Mouse (Mus musculus) midbrain, embryonic 14.5 days (tissue): ENCODE data around the gene Stox2. TPM values are rescaled to one million over a fixed set of nuclear protein-coding genes. Genes with fewer than 3 reads are reported as not detected.

Experiments
- ATAC-seq: fragments of 200-750 bp; cut with Nextera tagmentation; 2 replicates; pipeline ENCODE4 v1.8.0; 2017; ENCODE audit warnings: moderate number of reproducible peaks, moderate library complexity; ENCODE audit not compliant: low FRiP score, low TSS enrichment
- DNase-seq: peaks from one replicate; pipeline ENCODE4 v3.0.0-alpha.2; 2015
- H3K27ac ChIP-seq: fragments of 300-500 bp; sonication (generic); replicated peaks from 2 replicates; pipeline ENCODE4 v1.5.1; 2014; ENCODE audit warnings: mild to moderate bottlenecking, low read depth, low read length, moderate library complexity
- H3K27me3 ChIP-seq: fragments of 300-500 bp; sonication (generic); 2 replicates; pipeline ENCODE4 v1.6.1; 2014; ENCODE audit warnings: low read length, control low read depth, mixed read lengths; ENCODE audit not compliant: control insufficient read depth, insufficient read depth
- H3K36me3 ChIP-seq: fragments of 300-500 bp; sonication (generic); 2 replicates; pipeline ENCODE4 v1.6.1; 2014; ENCODE audit warnings: low read length, control low read depth; ENCODE audit not compliant: control insufficient read depth, insufficient read depth
- H3K4me1 ChIP-seq: fragments of 300-500 bp; sonication (generic); 2 replicates; pipeline ENCODE4 v1.6.1; 2014; ENCODE audit warnings: mild to moderate bottlenecking, antibody characterized with exemption, low read length, control low read depth; ENCODE audit not compliant: control insufficient read depth, insufficient read depth
- H3K4me2 ChIP-seq: fragments of 300-500 bp; sonication (generic); 2 replicates; pipeline ENCODE4 v1.6.1; 2014; ENCODE audit warnings: mild to moderate bottlenecking, low read length, moderate library complexity
- H3K4me3 ChIP-seq: fragments of 300-500 bp; sonication (generic); replicated peaks from 2 replicates; pipeline ENCODE4 v1.5.1; 2014; ENCODE audit warnings: low read depth, low read length
- H3K9ac ChIP-seq: fragments of 300-500 bp; sonication (generic); replicated peaks from 2 replicates; pipeline ENCODE4 v1.6.1; 2014; ENCODE audit warnings: mild to moderate bottlenecking, low read length, moderate library complexity
- H3K9me3 ChIP-seq: fragments of 300-500 bp; sonication (generic); 2 replicates; pipeline ENCODE4 v1.6.1; 2016; ENCODE audit warnings: low read length, control low read depth, mixed read lengths; ENCODE audit not compliant: control insufficient read depth
- WGBS: fragments of 180-500 bp; shearing (Covaris S2); extraction: QIAGEN DNeasy Blood & Tissue Kit; methylation state at CpG from one replicate; pipeline ENCODE4 v1.1.7; 2014; 5-methylcytosine and 5-hydroxymethylcytosine counted together
- polyA plus RNA-seq: library from polyadenylated mRNA; unstranded; fragments of >200 nt; fragmentation: Nextera tagmentation; extraction: Ambion mirVana; gene quantifications from 2 replicates; pipeline ENCODE4 v1.2.1, GENCODE M21; 2014

Gene Stox2
- polyA plus RNA-seq, 1 experiment from 2014 or later, result 53.9 TPM

GRCm38 (mm10) chr8:47230057-47230456 lies 216.1 kb downstream of the Stox2 start:
- no peaks in the 10 kb centered on the region for H3K27me3 ChIP-seq
- H3K4me2 ChIP-seq, result no peak overlapping the region
- no peaks in the 10 kb centered on the region for H3K9me3 ChIP-seq
- no peak overlapping the region for H3K27ac ChIP-seq
- no peaks in the 10 kb centered on the region for H3K36me3 ChIP-seq
- peaks cover 5% of the 10 kb centered on the region; the same call in 1 of the 2 replicates for H3K4me1 ChIP-seq
- no peak overlapping the region for H3K9ac ChIP-seq
- ATAC-seq (no peak), DNase-seq (no peak)
- WGBS, result 95% methylated on average over 5 of the region's 5 CpGs
- H3K4me3 ChIP-seq, result no peak overlapping the region

DNA sequence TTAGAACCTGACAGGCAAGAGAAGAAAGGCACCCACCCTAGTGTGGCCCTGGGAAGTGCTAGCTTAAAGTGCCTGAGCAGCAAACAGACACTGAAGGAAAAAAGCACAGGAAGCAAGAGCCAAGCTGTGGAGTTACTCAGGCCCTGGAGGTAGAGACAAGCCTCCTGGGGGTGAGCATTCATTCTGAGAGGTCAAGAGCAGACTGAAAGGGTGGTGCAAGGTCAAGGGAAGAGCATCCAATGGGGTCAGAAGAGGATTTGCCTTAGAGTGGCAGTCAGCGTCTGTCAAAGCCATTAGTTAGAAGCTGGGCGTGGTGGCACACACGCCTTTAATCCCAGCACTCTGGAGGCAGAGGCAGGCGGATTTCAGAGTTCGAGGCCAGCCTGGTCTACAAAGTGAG lies 224.3 kb downstream of the Stox2 start:
- Histone ChIP-seq H3K27ac (no peak overlapping the region), H3K4me2 (no peak overlapping the region), H3K27me3 (no peaks in the 10 kb centered on the region), H3K36me3 (no peaks in the 10 kb centered on the region), H3K9ac (no peak overlapping the region), H3K9me3 (no peaks in the 10 kb centered on the region), H3K4me3 (no peak overlapping the region), H3K4me1 (peaks cover 33% of the 10 kb centered on the region)
- ATAC-seq, result no peak
- DNase-seq, result no peak
- WGBS, result 59% methylated on average over 5 of the region's 5 CpGs

GRCm38 (mm10) chr8:47221191-47221590 lies 225.0 kb downstream of the Stox2 start:
- Histone ChIP-seq H3K27ac (no peak overlapping the region), H3K4me3 (no peak overlapping the region), H3K27me3 (no peaks in the 10 kb centered on the region), H3K9ac (no peak overlapping the region), H3K4me2 (no peak overlapping the region), H3K9me3 (no peaks in the 10 kb centered on the region), H3K4me1 (peaks cover 37% of the 10 kb centered on the region), H3K36me3 (no peaks in the 10 kb centered on the region)
- ATAC-seq (no peak), DNase-seq (no peak)
- WGBS, result 63% methylated on average over 10 of the region's 10 CpGs

DNA sequence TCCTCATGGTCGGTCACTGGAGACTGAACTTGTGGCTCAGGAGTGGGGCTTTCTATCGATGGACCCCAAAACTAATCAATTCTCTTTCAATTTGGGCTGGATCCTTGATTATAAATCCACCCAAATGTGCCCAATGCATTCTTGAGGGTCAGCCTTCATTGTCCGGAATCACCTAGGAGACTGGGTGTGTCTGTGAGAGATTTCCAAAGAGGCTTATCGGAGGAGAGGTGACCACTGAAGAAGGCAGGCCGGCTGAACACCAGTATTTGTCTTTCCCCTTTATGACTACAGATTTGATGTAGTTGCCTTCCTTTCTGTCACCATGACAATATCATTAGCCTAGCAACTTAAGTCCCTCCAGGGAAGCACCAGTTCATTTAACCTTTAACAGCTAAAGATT lies 225.8 kb downstream of the Stox2 start:
- H3K4me1 ChIP-seq, result peaks cover 43% of the 10 kb centered on the region

DNA sequence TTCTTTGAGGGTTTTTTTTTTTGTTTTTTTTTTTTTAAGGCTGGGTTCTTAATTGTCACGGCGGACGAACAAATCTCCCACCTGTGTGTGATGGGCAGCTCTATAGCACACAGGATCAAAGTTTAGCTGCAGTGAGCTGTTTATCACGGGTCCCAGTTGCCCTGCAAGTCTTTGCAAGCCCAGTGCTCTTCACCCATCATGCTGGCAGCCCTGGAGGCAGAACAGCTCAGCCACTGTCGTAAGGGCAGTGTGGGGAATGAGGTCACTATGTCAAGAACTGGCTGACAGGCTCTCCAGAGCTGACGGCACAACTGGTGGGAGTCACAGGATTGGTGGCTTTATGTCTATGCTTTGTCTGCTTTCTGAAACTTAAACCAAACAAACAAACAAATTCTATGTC lies 227.6 kb downstream of the Stox2 start:
- H3K4me1 ChIP-seq, result peaks cover 45% of the 10 kb centered on the region
- H3K9ac ChIP-seq, result peak overlapping the region; percentile 48
- no peak; the same call in 1 of the 2 replicates for ATAC-seq
- no peaks in the 10 kb centered on the region for H3K9me3 ChIP-seq
- DNase-seq, result peak; percentile 62
- no peaks in the 10 kb centered on the region for H3K36me3 ChIP-seq
- H3K4me2 ChIP-seq, result peak overlapping the region; percentile 38
- H3K27ac ChIP-seq, result peak overlapping the region; percentile 88
- H3K27me3 ChIP-seq, result no peaks in the 10 kb centered on the region
- no peak overlapping the region for H3K4me3 ChIP-seq
- 9% methylated on average over 6 of the region's 6 CpGs for WGBS

More for the DNA sequence above, 225.8 kb downstream of the Stox2 start:
- Histone ChIP-seq H3K4me3 (no peak overlapping the region), H3K9me3 (no peaks in the 10 kb centered on the region), H3K27ac (no peak overlapping the region), H3K4me2 (no peak overlapping the region), H3K27me3 (no peaks in the 10 kb centered on the region), H3K36me3 (no peaks in the 10 kb centered on the region), H3K9ac (no peak overlapping the region)
- DNase-seq (no peak), ATAC-seq (no peak)
- WGBS, result 12% methylated on average over 5 of the region's 5 CpGs

- peak; percentile 82 for DNase-seq
Measured at GRCm38 (mm10) chr8:47218021-47218420, 228.1 kb downstream of the Stox2 start.

GRCm38 (mm10) chr8:47212124-47212523 lies 234.0 kb downstream of the Stox2 start:
- Histone ChIP-seq H3K4me3 (no peak overlapping the region), H3K36me3 (no peaks in the 10 kb centered on the region), H3K27me3 (no peaks in the 10 kb centered on the region), H3K4me1 (0 out of 2 replicates have a peak, but pooled peaks cover 12% of the 10 kb centered on the region), H3K4me2 (no peak overlapping the region), H3K27ac (no peak overlapping the region), H3K9me3 (no peaks in the 10 kb centered on the region), H3K9ac (no peak overlapping the region)
- ATAC-seq (no peak), DNase-seq (no peak)
- 95% methylated on average over 9 of the region's 9 CpGs for WGBS

More at GRCm38 (mm10) chr8:47218021-47218420, 228.1 kb downstream of the Stox2 start:
- Histone ChIP-seq H3K4me2 (peak overlapping the region; percentile 38), H3K4me3 (no peak overlapping the region), H3K9me3 (no peaks in the 10 kb centered on the region), H3K36me3 (no peaks in the 10 kb centered on the region), H3K4me1 (peaks cover 45% of the 10 kb centered on the region), H3K27me3 (no peaks in the 10 kb centered on the region), H3K9ac (peak overlapping the region; percentile 48), H3K27ac (peak overlapping the region; percentile 88)
- ATAC-seq, result peak; percentile 85
- 7% methylated on average over 8 of the region's 8 CpGs for WGBS

DNA sequence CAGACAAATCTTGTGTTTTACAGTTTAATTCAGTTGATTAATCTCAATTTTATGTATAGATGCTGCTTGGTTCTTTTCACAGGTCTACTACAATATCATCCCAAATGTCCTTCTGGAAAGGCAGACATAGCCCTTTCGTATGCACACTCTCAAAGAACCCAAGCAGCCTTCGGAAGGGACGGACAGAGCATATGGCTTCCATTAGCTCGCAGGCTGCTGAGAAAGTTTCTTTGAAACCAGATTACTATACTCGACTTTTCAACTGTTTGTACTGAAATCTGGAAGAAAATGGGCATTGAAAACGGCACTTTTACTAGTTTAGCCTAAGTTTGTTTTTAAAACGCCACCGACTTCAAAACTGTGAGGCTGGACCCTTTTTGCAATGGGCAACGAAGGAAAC lies 234.9 kb downstream of the Stox2 start:
- no peak overlapping the region for H3K4me3 ChIP-seq
- no peak overlapping the region for H3K9ac ChIP-seq
- no peak overlapping the region for H3K27ac ChIP-seq
- H3K9me3 ChIP-seq, result no peaks in the 10 kb centered on the region
- 91% methylated on average over 9 of the region's 9 CpGs for WGBS
- H3K36me3 ChIP-seq, result no peaks in the 10 kb centered on the region
- no peak overlapping the region for H3K4me2 ChIP-seq
- 0 out of 2 replicates have a peak, but pooled peaks cover 9% of the 10 kb centered on the region for H3K4me1 ChIP-seq
- ATAC-seq (no peak), DNase-seq (no peak)
- no peaks in the 10 kb centered on the region for H3K27me3 ChIP-seq

DNA sequence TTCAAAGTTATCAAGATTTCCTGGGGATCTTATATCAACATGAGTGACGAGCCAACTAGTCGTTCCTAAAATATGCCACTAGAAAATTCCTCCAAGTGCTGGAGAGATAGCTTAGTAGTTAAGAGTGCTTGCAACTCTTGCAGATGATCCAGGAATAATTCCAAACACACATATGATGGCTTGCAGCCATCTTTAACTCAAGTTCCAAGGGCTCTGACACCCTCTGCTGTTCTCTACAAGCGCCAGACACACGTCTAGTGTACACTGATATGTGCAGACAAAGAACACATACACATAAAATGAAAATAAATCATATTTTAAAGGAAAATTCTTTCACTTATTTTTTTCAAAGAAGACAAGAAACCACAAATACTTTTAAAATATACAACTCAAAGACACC lies 237.9 kb downstream of the Stox2 start:
- Histone ChIP-seq H3K9ac (no peak overlapping the region), H3K9me3 (no peaks in the 10 kb centered on the region), H3K36me3 (no peaks in the 10 kb centered on the region), H3K4me2 (no peak overlapping the region), H3K4me1 (0 out of 2 replicates have a peak, but pooled peaks cover 11% of the 10 kb centered on the region), H3K27ac (no peak overlapping the region), H3K4me3 (no peak overlapping the region), H3K27me3 (no peaks in the 10 kb centered on the region)
- no peak for DNase-seq
- ATAC-seq, result no peak
- WGBS, result 94% methylated on average over 4 of the region's 4 CpGs
